Mouse (Mus musculus): ENCODE measurements around the gene Mmp19. TPM values are rescaled to one million over a fixed set of nuclear protein-coding genes. Genes with fewer than 3 reads are reported as not detected.
A peak's percentile ranks its signal among the peaks of the same experiment; 100 is the strongest.

Gene Mmp19
- polyA plus RNA-seq, 1 experiment from 2014 or later: 0.55 TPM

DNA sequence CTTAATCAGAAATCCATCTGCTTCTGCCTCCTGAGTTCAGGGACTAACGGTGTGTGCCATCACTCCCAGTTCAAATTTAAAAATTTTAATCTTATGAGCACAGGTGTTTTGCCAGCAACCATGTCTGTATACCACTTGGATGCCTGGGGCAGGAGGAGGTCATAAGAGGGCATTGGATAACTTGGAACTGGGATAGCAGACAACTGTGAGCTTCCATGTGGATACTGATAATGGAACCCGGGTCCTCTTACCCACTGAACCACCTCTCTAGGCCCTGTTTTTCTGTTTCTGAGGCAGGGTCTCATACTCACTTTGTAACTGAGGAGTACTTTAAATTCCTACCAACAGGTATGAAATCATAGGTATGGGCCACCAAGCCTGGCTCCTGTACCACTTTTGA, 12.3 kb upstream of the Mmp19 start:
- ATAC-seq (replicated peaks; ENCODE audit: low FRiP score, low read depth): no peak
- Histone ChIP-seq H3K9me3 (replicated peaks; ENCODE audit: low read length) (no peaks in the 10 kb centered on the region), H3K36me3 (ENCODE audit: insufficient read depth, low read length) (no peaks in the 10 kb centered on the region), H3K4me1 (replicated peaks; ENCODE audit: insufficient read depth, low read length) (peaks cover 3% of the 10 kb centered on the region; the same call in 1 of the 2 replicates), H3K4me2 (ENCODE audit: low read length) (no peak overlapping the region), H3K27me3 (ENCODE audit: insufficient read depth, low read length) (no peaks in the 10 kb centered on the region), H3K4me3 (replicated peaks; ENCODE audit: low read depth, low read length) (no peak overlapping the region), H3K9ac (ENCODE audit: low read depth, low read length) (no peak overlapping the region), H3K27ac (peak overlapping the region; percentile 91)
- no peak for TF ChIP-seq CTCF (IDR thresholded peaks at IDR 0.05; ENCODE audit: low read depth)
- 93% methylated on average over 2 of the region's 2 CpGs for WGBS
- no peak for DNase-seq (ENCODE audit: low spot score)

- 25% methylated on average over 8 of the region's 8 CpGs for WGBS
- Histone ChIP-seq H3K27ac (peak overlapping the region; percentile 91), H3K4me2 (ENCODE audit: low read length) (0 out of 2 replicates have a peak overlapping the region, but pooled peaks have one; percentile 25), H3K9ac (ENCODE audit: low read depth, low read length) (no peak overlapping the region), H3K9me3 (replicated peaks; ENCODE audit: low read length) (no peaks in the 10 kb centered on the region), H3K4me1 (replicated peaks; ENCODE audit: insufficient read depth, low read length) (peaks cover 3% of the 10 kb centered on the region; the same call in 1 of the 2 replicates), H3K36me3 (ENCODE audit: insufficient read depth, low read length) (no peaks in the 10 kb centered on the region), H3K27me3 (ENCODE audit: insufficient read depth, low read length) (no peaks in the 10 kb centered on the region), H3K4me3 (replicated peaks; ENCODE audit: low read depth, low read length) (no peak overlapping the region)
- DNase-seq (ENCODE audit: low spot score) (peak; percentile 95), ATAC-seq (replicated peaks; ENCODE audit: low FRiP score, low read depth) (peak; percentile 93)
- no peak for TF ChIP-seq CTCF (IDR thresholded peaks at IDR 0.05; ENCODE audit: low read depth)
These were observed 11.5 kb upstream of the Mmp19 start for GRCm38 (mm10) chr10:128779011-128779795.

DNA sequence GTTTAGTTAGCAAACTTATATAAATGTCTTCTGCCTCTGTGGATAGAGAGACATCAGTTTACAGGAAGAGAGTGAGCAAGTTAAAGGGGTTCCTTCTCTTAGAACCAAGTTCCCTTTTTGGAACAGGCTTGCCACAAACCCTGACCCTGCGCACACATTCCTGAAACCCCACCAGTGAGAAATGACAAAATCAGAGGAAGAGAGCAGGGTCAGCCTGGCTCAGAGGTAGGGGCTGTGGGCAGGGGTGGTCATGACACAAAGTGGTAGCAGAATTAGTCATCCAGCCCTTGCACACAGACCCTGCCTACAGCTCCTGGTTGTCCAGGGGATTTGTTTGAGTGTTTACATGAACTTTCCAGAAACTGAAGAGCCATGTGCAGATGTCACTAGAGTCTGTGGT, 10.5 kb upstream of the Mmp19 start:
- WGBS: 88% methylated on average over 1 of the region's 1 CpGs
- no peak overlapping the region for H3K27ac ChIP-seq
- H3K27me3 ChIP-seq (ENCODE audit: insufficient read depth, low read length): no peaks in the 10 kb centered on the region
- no peaks in the 10 kb centered on the region for H3K36me3 ChIP-seq (ENCODE audit: insufficient read depth, low read length)
- H3K4me2 ChIP-seq (ENCODE audit: low read length): no peak overlapping the region
- DNase-seq (ENCODE audit: low spot score) (no peak), ATAC-seq (replicated peaks; ENCODE audit: low FRiP score, low read depth) (no peak)
- no peaks in the 10 kb centered on the region for H3K9me3 ChIP-seq (replicated peaks; ENCODE audit: low read length)
- peaks cover 3% of the 10 kb centered on the region; the same call in 1 of the 2 replicates for H3K4me1 ChIP-seq (replicated peaks; ENCODE audit: insufficient read depth, low read length)
- no peak for TF ChIP-seq CTCF (IDR thresholded peaks at IDR 0.05; ENCODE audit: low read depth)
- H3K4me3 ChIP-seq (replicated peaks; ENCODE audit: low read depth, low read length): no peak overlapping the region
- no peak overlapping the region for H3K9ac ChIP-seq (ENCODE audit: low read depth, low read length)

DNA sequence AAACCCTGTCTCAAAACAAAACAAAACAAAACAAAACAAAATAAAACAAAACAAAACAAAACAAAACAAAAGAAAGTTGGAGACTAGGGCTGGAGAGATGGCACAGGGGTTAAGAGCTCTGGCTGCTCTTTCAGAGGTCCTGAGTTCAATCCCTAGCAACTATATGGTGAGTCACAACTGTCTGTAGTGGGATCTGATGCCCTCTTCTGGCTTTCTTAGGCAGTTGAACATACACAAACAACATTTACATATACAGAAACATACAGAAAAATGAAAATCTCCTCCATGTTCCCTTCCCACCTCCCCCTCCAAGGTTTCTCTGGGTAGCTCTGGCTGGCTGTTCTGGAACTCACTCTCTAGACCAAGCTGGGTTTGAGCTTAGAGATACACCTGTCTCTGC, 1.3 kb downstream of the Mmp19 start:
- TF ChIP-seq CTCF (IDR thresholded peaks at IDR 0.05; ENCODE audit: low read depth): peak; percentile 17; the same call in 1 of the 2 replicates
- H3K27me3 ChIP-seq (ENCODE audit: insufficient read depth, low read length): no peaks in the 10 kb centered on the region

DNA sequence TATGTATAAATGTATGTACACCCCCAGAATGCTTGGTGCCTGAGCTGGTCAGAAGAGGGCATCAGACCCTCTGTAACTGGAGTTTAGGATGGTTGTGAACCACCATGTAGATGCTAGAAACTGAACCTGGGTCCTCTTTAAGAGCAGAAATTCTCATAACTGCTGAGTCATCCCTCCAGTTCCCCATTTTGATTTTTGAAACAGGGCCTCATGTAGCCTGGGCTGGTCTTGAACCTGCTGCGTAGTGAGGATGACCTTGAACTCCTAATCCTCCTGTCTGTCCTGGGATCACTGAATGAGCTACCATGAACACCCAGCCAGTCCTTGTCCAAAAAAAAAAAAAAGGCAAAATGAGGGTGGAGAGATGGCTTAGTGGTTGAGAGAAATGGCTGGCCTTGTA, 2.5 kb downstream of the Mmp19 start:
- WGBS: 100% methylated on average over 1 of the region's 1 CpGs
- no peak for TF ChIP-seq CTCF (IDR thresholded peaks at IDR 0.05; ENCODE audit: low read depth)
- no peak for ATAC-seq (replicated peaks; ENCODE audit: low FRiP score, low read depth)

More for the DNA sequence above, 1.3 kb downstream of the Mmp19 start:
- Histone ChIP-seq H3K9ac (ENCODE audit: low read depth, low read length) (no peak overlapping the region), H3K4me3 (replicated peaks; ENCODE audit: low read depth, low read length) (no peak overlapping the region), H3K4me1 (replicated peaks; ENCODE audit: insufficient read depth, low read length) (no peaks in the 10 kb centered on the region), H3K4me2 (ENCODE audit: low read length) (no peak overlapping the region), H3K36me3 (ENCODE audit: insufficient read depth, low read length) (no peaks in the 10 kb centered on the region), H3K9me3 (replicated peaks; ENCODE audit: low read length) (no peaks in the 10 kb centered on the region), H3K27ac (no peak overlapping the region)
- DNase-seq (ENCODE audit: low spot score) (no peak), ATAC-seq (replicated peaks; ENCODE audit: low FRiP score, low read depth) (no peak)

GRCm38 (mm10) chr10:128794391-128794790, 3.7 kb downstream of the Mmp19 start:
- no peak for TF ChIP-seq CTCF (IDR thresholded peaks at IDR 0.05; ENCODE audit: low read depth)
- Histone ChIP-seq H3K9me3 (replicated peaks; ENCODE audit: low read length) (no peaks in the 10 kb centered on the region), H3K4me3 (replicated peaks; ENCODE audit: low read depth, low read length) (no peak overlapping the region), H3K9ac (ENCODE audit: low read depth, low read length) (no peak overlapping the region), H3K4me1 (replicated peaks; ENCODE audit: insufficient read depth, low read length) (no peaks in the 10 kb centered on the region), H3K27ac (no peak overlapping the region), H3K36me3 (ENCODE audit: insufficient read depth, low read length) (0 out of 2 replicates have a peak, but pooled peaks cover 2% of the 10 kb centered on the region), H3K4me2 (ENCODE audit: low read length) (no peak overlapping the region), H3K27me3 (ENCODE audit: insufficient read depth, low read length) (no peaks in the 10 kb centered on the region)
- no peak for ATAC-seq (replicated peaks; ENCODE audit: low FRiP score, low read depth)
- no peak for DNase-seq (ENCODE audit: low spot score)
- WGBS: 87% methylated on average over 5 of the region's 5 CpGs

More for the DNA sequence above, 2.5 kb downstream of the Mmp19 start:
- Histone ChIP-seq H3K9me3 (replicated peaks; ENCODE audit: low read length) (no peaks in the 10 kb centered on the region), H3K27ac (no peak overlapping the region), H3K27me3 (ENCODE audit: insufficient read depth, low read length) (no peaks in the 10 kb centered on the region), H3K4me1 (replicated peaks; ENCODE audit: insufficient read depth, low read length) (no peaks in the 10 kb centered on the region), H3K36me3 (ENCODE audit: insufficient read depth, low read length) (no peaks in the 10 kb centered on the region), H3K4me2 (ENCODE audit: low read length) (no peak overlapping the region), H3K4me3 (replicated peaks; ENCODE audit: low read depth, low read length) (no peak overlapping the region), H3K9ac (ENCODE audit: low read depth, low read length) (no peak overlapping the region)
- DNase-seq (ENCODE audit: low spot score): no peak
